27 mouse cellular contexts compared by ENCODE assay signal in genomic region chr19:18799646-18800045, GRCm38 (mm10). TPM values are rescaled to one million over a fixed set of nuclear protein-coding genes. Genes with fewer than 3 reads are reported as not detected.
"Had no signal": no experiment of that assay in that cellular context is flagged by ENCODE, and none has a peak within 500 bp of the region (broad histone marks: within the 10 kb centered on the region; RNA-seq: fewer than 3 reads in every experiment).

No protein-coding gene starts in this region.

- H3K9me3 ChIP-seq: embryonic facial prominence, embryonic 10.5 days; embryonic facial prominence, embryonic 12.5 days; embryonic facial prominence, embryonic 13.5 days; embryonic facial prominence, embryonic 15.5 days; forebrain, embryonic 10.5 days; forebrain, embryonic 12.5 days; forebrain, embryonic 13.5 days; forebrain, embryonic 15.5 days had no signal

- H3K4me1 ChIP-seq: embryonic facial prominence, embryonic 10.5 days; embryonic facial prominence, embryonic 12.5 days; embryonic facial prominence, embryonic 13.5 days; embryonic facial prominence, embryonic 15.5 days; forebrain, embryonic 10.5 days; forebrain, embryonic 12.5 days; forebrain, embryonic 13.5 days; forebrain, embryonic 15.5 days had no signal

- H3K27ac ChIP-seq: embryonic facial prominence, embryonic 10.5 days; embryonic facial prominence, embryonic 12.5 days; embryonic facial prominence, embryonic 13.5 days; embryonic facial prominence, embryonic 15.5 days; forebrain, embryonic 10.5 days; forebrain, embryonic 12.5 days; forebrain, embryonic 13.5 days; forebrain, embryonic 15.5 days; gastrocnemius, adult 2 months; heart, adult 2 months had no signal

- H3K4me2 ChIP-seq: embryonic facial prominence, embryonic 12.5 days; embryonic facial prominence, embryonic 13.5 days; embryonic facial prominence, embryonic 15.5 days; forebrain, embryonic 12.5 days; forebrain, embryonic 13.5 days; forebrain, embryonic 15.5 days had no signal

- H3K27me3 ChIP-seq: embryonic facial prominence, embryonic 12.5 days; embryonic facial prominence, embryonic 13.5 days; embryonic facial prominence, embryonic 15.5 days; forebrain, embryonic 12.5 days; forebrain, embryonic 13.5 days; forebrain, embryonic 15.5 days had no signal

- H3K9ac ChIP-seq: embryonic facial prominence, embryonic 12.5 days; embryonic facial prominence, embryonic 13.5 days; embryonic facial prominence, embryonic 15.5 days; forebrain, embryonic 12.5 days; forebrain, embryonic 13.5 days; forebrain, embryonic 15.5 days; forebrain, postnatal 0 days had no signal

- DNase-seq: cerebellum, adult 9-11 months; cerebellum, postnatal 10 days; cerebellum, postnatal 14 days; cerebellum, postnatal 25 days; cerebellum, postnatal 36 days; embryo, embryonic 11 days; forebrain, postnatal 0 days; gastrocnemius, adult 2 months; gastrocnemius, postnatal 10 days; gastrocnemius, postnatal 14 days; gastrocnemius, postnatal 25 days; gastrocnemius, postnatal 36 days; heart, adult 11 months; heart, adult 18-20 months; heart, adult 2 months had no signal

- H3K4me3 ChIP-seq: embryonic facial prominence, embryonic 10.5 days; embryonic facial prominence, embryonic 12.5 days; embryonic facial prominence, embryonic 13.5 days; embryonic facial prominence, embryonic 15.5 days; erythroblast, embryonic 14.5 days; forebrain, embryonic 10.5 days; forebrain, embryonic 12.5 days; forebrain, embryonic 13.5 days; forebrain, embryonic 15.5 days; gastrocnemius, adult 2 months; heart, adult 2 months had no signal

- H3K36me3 ChIP-seq: embryonic facial prominence, embryonic 10.5 days; embryonic facial prominence, embryonic 12.5 days; embryonic facial prominence, embryonic 13.5 days; embryonic facial prominence, embryonic 15.5 days; forebrain, embryonic 10.5 days; forebrain, embryonic 12.5 days; forebrain, embryonic 15.5 days had no signal

- ATAC-seq: forebrain, embryonic 13.5 days; forebrain, embryonic 14.5 days; forebrain, embryonic 15.5 days; forebrain, embryonic 16.5 days; forebrain, postnatal 0 days had no signal

RNA-seq across cellular contexts. Expression of gene Trpm6, which starts 49.9 kb away (rescaled TPM):
- total RNA-seq: common myeloid progenitor, adult 5-6 weeks had no signal
- polyA plus RNA-seq: erythroblast, embryonic 14.5 days had no signal
